Mouse (Mus musculus) limb, embryonic 13.5 days (tissue): ENCODE measurements around the gene Gtf2h1. TPM values are rescaled to one million over a fixed set of nuclear protein-coding genes. Genes with fewer than 3 reads are reported as not detected.

Source experiments
- ATAC-seq: fragments of 200-750 bp; cut with Nextera tagmentation; 2 replicates; pipeline ENCODE4 v1.8.0; 2017; ENCODE audit warnings: low read depth, moderate number of reproducible peaks, moderate TSS enrichment; ENCODE audit not compliant: low FRiP score
- H3K27ac ChIP-seq: fragments of 300-500 bp; sonication (generic); 2 replicates; pipeline ENCODE4 v1.5.1; 2015; ENCODE audit warnings: inconsistent platforms, mild to moderate bottlenecking, moderate library complexity
- H3K27me3 ChIP-seq: fragments of 300-500 bp; sonication (generic); 2 replicates; pipeline ENCODE4 v1.6.1; 2015; ENCODE audit warnings: mild to moderate bottlenecking, inconsistent platforms
- H3K36me3 ChIP-seq: fragments of 300-500 bp; sonication (generic); 2 replicates; pipeline ENCODE4 v1.6.1; 2015; ENCODE audit warnings: inconsistent platforms, mild to moderate bottlenecking, moderate library complexity
- H3K4me1 ChIP-seq: fragments of 300-500 bp; sonication (generic); 2 replicates; pipeline ENCODE4 v1.6.1; 2015; ENCODE audit warnings: inconsistent platforms
- H3K4me2 ChIP-seq: fragments of 300-500 bp; sonication (generic); replicated peaks from 2 replicates; pipeline ENCODE4 v1.6.1; 2015; ENCODE audit warnings: inconsistent platforms, mild to moderate bottlenecking, moderate library complexity
- H3K4me3 ChIP-seq: fragments of 300-500 bp; sonication (generic); 2 replicates; pipeline ENCODE4 v1.5.1; 2015; ENCODE audit warnings: moderate library complexity, mild to moderate bottlenecking, inconsistent platforms
- H3K9ac ChIP-seq: fragments of 300-500 bp; sonication (generic); 2 replicates; pipeline ENCODE4 v1.6.1; 2015; ENCODE audit warnings: mild to moderate bottlenecking, inconsistent platforms
- H3K9me3 ChIP-seq: fragments of 300-500 bp; sonication (generic); 2 replicates; pipeline ENCODE4 v1.6.1; 2016; ENCODE audit warnings: inconsistent platforms
- WGBS: fragments of 180-500 bp; shearing (Covaris S2); methylation state at CpG from one replicate; pipeline ENCODE4 v1.1.7; 2015; 5-methylcytosine and 5-hydroxymethylcytosine counted together
- polyA plus RNA-seq: library from polyadenylated mRNA; unstranded; fragments of >200 nt; fragmentation: Nextera tagmentation; extraction: Ambion mirVana; gene quantifications from 2 replicates; pipeline ENCODE4 v1.2.1, GENCODE M21; 2015

Gtf2h1 gene
- 51.3 and 56.3 TPM in 2 replicates for polyA plus RNA-seq

GRCm38 (mm10) chr7:46795287-46796205 lies at the start of gene Gtf2h1, which contains the start of gene Hps5:
Gene Gtf2h1 (plus strand): TSS chr7:46796103.
Gene Hps5 (minus strand): TSS chr7:46796064.
- H3K4me3 ChIP-seq = peak within 1 kb of the TSS; percentile 95
- peaks cover 25% of the 10 kb centered on the region for H3K4me1 ChIP-seq
- peak within 1 kb of the TSS; percentile 92 for H3K4me2 ChIP-seq
- no peaks in the 10 kb centered on the region for H3K27me3 ChIP-seq
- H3K27ac ChIP-seq = peak within 1 kb of the TSS; percentile 82
- H3K9me3 ChIP-seq = no peaks in the 10 kb centered on the region
- peaks cover 9% of the 10 kb centered on the region for H3K36me3 ChIP-seq
- WGBS = under 1% methylated on average over 64 of the region's 75 CpGs
- ATAC-seq = peak; percentile 98
- peak within 1 kb of the TSS; percentile 89 for H3K9ac ChIP-seq

GRCm38 (mm10) chr7:46746381-46746780 lies 49.5 kb upstream of the Gtf2h1 start:
- H3K27me3 ChIP-seq = no peaks in the 10 kb centered on the region
- no peak for ATAC-seq
- H3K36me3 ChIP-seq = no peaks in the 10 kb centered on the region
- 54% methylated on average over 7 of the region's 7 CpGs for WGBS
- no peak overlapping the region for H3K4me3 ChIP-seq
- no peak overlapping the region for H3K4me2 ChIP-seq
- no peak overlapping the region for H3K27ac ChIP-seq
- H3K4me1 ChIP-seq = no peaks in the 10 kb centered on the region
- H3K9me3 ChIP-seq = no peaks in the 10 kb centered on the region
- H3K9ac ChIP-seq = no peak overlapping the region

GRCm38 (mm10) chr7:46748459-46748858 lies 47.4 kb upstream of the Gtf2h1 start:
- Histone ChIP-seq H3K9ac (no peak overlapping the region), H3K27ac (no peak overlapping the region), H3K9me3 (no peaks in the 10 kb centered on the region), H3K27me3 (no peaks in the 10 kb centered on the region), H3K36me3 (no peaks in the 10 kb centered on the region), H3K4me3 (no peak overlapping the region), H3K4me1 (no peaks in the 10 kb centered on the region), H3K4me2 (no peak overlapping the region)
- ATAC-seq = no peak
- 65% methylated on average over 3 of the region's 3 CpGs for WGBS

GRCm38 (mm10) chr7:46751490-46751889 lies 44.4 kb upstream of the Gtf2h1 start, which contains the start of gene Saa2:
Gene Saa2 (plus strand): TSS chr7:46751790.
- no peaks in the 10 kb centered on the region for H3K27me3 ChIP-seq
- H3K27ac ChIP-seq = no peak within 1 kb of the TSS
- no peaks in the 10 kb centered on the region for H3K4me1 ChIP-seq
- no peaks in the 10 kb centered on the region for H3K36me3 ChIP-seq
- no peak for ATAC-seq
- no peak within 1 kb of the TSS for H3K9ac ChIP-seq
- H3K4me3 ChIP-seq = no peak within 1 kb of the TSS
- H3K9me3 ChIP-seq = no peaks in the 10 kb centered on the region
- WGBS = 62% methylated on average over 3 of the region's 3 CpGs
- H3K4me2 ChIP-seq = no peak within 1 kb of the TSS

GRCm38 (mm10) chr7:46761049-46761795 lies 34.7 kb upstream of the Gtf2h1 start:
- Histone ChIP-seq H3K4me3 (no peak overlapping the region), H3K36me3 (peaks cover 68% of the 10 kb centered on the region), H3K4me1 (no peaks in the 10 kb centered on the region), H3K27ac (no peak overlapping the region), H3K27me3 (no peaks in the 10 kb centered on the region), H3K4me2 (no peak overlapping the region), H3K9ac (no peak overlapping the region), H3K9me3 (no peaks in the 10 kb centered on the region)
- ATAC-seq = no peak
- 81% methylated on average over 11 of the region's 11 CpGs for WGBS

- Histone ChIP-seq H3K4me2 (no peak overlapping the region), H3K36me3 (peaks cover 78% of the 10 kb centered on the region), H3K9me3 (no peaks in the 10 kb centered on the region)
Observed at GRCm38 (mm10) chr7:46762601-46763000, 33.3 kb upstream of the Gtf2h1 start.

GRCm38 (mm10) chr7:46764672-46765071 lies 31.2 kb upstream of the Gtf2h1 start:
- H3K4me2 ChIP-seq = no peak overlapping the region
- no peaks in the 10 kb centered on the region for H3K9me3 ChIP-seq
- H3K9ac ChIP-seq = no peak overlapping the region
- H3K27me3 ChIP-seq = no peaks in the 10 kb centered on the region
- H3K27ac ChIP-seq = no peak overlapping the region
- no peak overlapping the region for H3K4me3 ChIP-seq
- no peaks in the 10 kb centered on the region for H3K4me1 ChIP-seq
- WGBS = 94% methylated on average over 8 of the region's 8 CpGs
- peaks cover 88% of the 10 kb centered on the region for H3K36me3 ChIP-seq
- ATAC-seq = no peak

More at GRCm38 (mm10) chr7:46762601-46763000, 33.3 kb upstream of the Gtf2h1 start:
- no peak overlapping the region for H3K27ac ChIP-seq
- H3K4me3 ChIP-seq = no peak overlapping the region
- no peak overlapping the region for H3K9ac ChIP-seq
- no peaks in the 10 kb centered on the region for H3K4me1 ChIP-seq
- H3K27me3 ChIP-seq = no peaks in the 10 kb centered on the region
- ATAC-seq = no peak
- WGBS = 90% methylated on average over 5 of the region's 5 CpGs

- no peak overlapping the region for H3K27ac ChIP-seq
- no peak overlapping the region for H3K9ac ChIP-seq
- H3K36me3 ChIP-seq = peaks cover 87% of the 10 kb centered on the region
- H3K9me3 ChIP-seq = no peaks in the 10 kb centered on the region
- H3K4me1 ChIP-seq = no peaks in the 10 kb centered on the region
- no peak overlapping the region for H3K4me3 ChIP-seq
- H3K4me2 ChIP-seq = no peak overlapping the region
- no peaks in the 10 kb centered on the region for H3K27me3 ChIP-seq
- ATAC-seq = no peak
Observed at GRCm38 (mm10) chr7:46767371-46767770, 28.5 kb upstream of the Gtf2h1 start.

- Histone ChIP-seq H3K9ac (no peak overlapping the region), H3K27me3 (no peaks in the 10 kb centered on the region), H3K36me3 (peaks cover 85% of the 10 kb centered on the region), H3K9me3 (no peaks in the 10 kb centered on the region), H3K4me2 (no peak overlapping the region), H3K4me1 (no peaks in the 10 kb centered on the region), H3K4me3 (no peak overlapping the region), H3K27ac (no peak overlapping the region)
- 93% methylated on average over 7 of the region's 7 CpGs for WGBS
- no peak for ATAC-seq
Observed at GRCm38 (mm10) chr7:46768451-46768850, 27.5 kb upstream of the Gtf2h1 start.

GRCm38 (mm10) chr7:46770706-46771105 lies 25.2 kb upstream of the Gtf2h1 start:
- Histone ChIP-seq H3K27me3 (no peaks in the 10 kb centered on the region), H3K27ac (no peak overlapping the region), H3K36me3 (peaks cover 88% of the 10 kb centered on the region), H3K9me3 (no peaks in the 10 kb centered on the region), H3K9ac (no peak overlapping the region), H3K4me2 (no peak overlapping the region), H3K4me1 (no peaks in the 10 kb centered on the region), H3K4me3 (no peak overlapping the region)
- ATAC-seq = no peak
- 52% methylated on average over 4 of the region's 4 CpGs for WGBS

GRCm38 (mm10) chr7:46789177-46789849 lies 6.6 kb upstream of the Gtf2h1 start:
- H3K9ac ChIP-seq = no peak overlapping the region
- no peaks in the 10 kb centered on the region for H3K9me3 ChIP-seq
- no peak overlapping the region for H3K4me3 ChIP-seq
- H3K27me3 ChIP-seq = no peaks in the 10 kb centered on the region
- no peak overlapping the region for H3K4me2 ChIP-seq
- H3K4me1 ChIP-seq = peaks cover 6% of the 10 kb centered on the region; the same call in 1 of the 2 replicates
- ATAC-seq = no peak
- peaks cover 52% of the 10 kb centered on the region for H3K36me3 ChIP-seq
- WGBS = 89% methylated on average over 5 of the region's 5 CpGs
- H3K27ac ChIP-seq = no peak overlapping the region

GRCm38 (mm10) chr7:46793871-46794270 lies 2.0 kb upstream of the Gtf2h1 start:
- ATAC-seq = no peak
- Histone ChIP-seq H3K4me3 (no peak overlapping the region), H3K4me1 (peaks cover 25% of the 10 kb centered on the region), H3K9me3 (no peaks in the 10 kb centered on the region), H3K27me3 (no peaks in the 10 kb centered on the region), H3K9ac (no peak overlapping the region), H3K36me3 (peaks cover 15% of the 10 kb centered on the region), H3K27ac (no peak overlapping the region), H3K4me2 (no peak overlapping the region; the same call in 1 of the 2 replicates)
- WGBS = 81% methylated on average over 4 of the region's 4 CpGs
